Mouse (Mus musculus) embryo, embryonic 10.5 days (tissue): ENCODE data around the gene Slc16a5.
"Not testable (repeated sequence)": the region's sequence is repeated elsewhere in the genome, so short reads cannot be mapped to it uniquely, and the experiment has no call there.

ENCODE experiments used
- DNase-seq: peaks from one replicate; pipeline ENCODE4 v3.0.0-alpha.2; 2015; ENCODE audit warnings: low spot score

Slc16a5 gene

GRCm38 (mm10) chr11:115481553-115482259 lies 19.4 kb downstream of the Slc16a5 start:
- no peak for DNase-seq

DNA sequence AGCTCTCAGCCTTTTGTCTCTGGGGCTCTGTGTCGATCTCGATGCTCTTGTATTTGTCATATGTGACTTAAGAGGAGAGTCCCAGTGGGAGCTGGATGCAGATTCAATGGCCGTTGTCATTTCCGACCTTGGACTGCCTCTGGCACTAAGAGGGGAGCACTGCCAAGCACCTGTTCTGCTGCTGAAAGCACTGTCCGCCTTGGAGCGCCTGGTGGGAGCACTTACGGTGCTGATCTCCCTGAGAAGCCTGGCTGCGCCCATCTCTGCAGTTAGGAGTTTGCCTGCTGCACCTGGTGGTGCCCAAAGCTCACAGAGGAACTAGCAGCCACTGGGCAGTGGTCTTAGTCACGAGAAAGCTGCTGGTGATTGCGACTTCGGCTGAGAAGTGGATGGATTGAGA lies 21.0 kb downstream of the Slc16a5 start:
- DNase-seq, result no peak

DNA sequence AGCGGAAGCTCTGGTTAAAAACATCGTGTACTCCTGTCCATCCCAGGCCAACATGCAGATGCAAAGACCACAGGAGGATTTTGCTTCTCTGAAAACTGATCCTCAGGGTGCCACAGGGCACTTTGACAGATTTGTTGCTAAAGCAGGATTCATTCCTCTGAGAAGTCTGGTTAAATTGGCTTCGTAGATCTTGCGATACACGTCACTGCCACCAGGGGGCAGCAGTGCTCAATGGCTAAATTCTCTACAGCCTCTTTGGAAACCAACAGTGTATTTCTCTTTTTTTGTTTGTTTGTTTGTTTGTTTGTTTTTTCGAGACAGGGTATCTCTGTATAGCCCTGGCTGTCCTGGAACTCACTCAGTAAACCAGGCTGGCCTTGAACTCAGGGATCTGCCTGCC lies 21.5 kb downstream of the Slc16a5 start:
- peak; percentile 86 for DNase-seq

- DNase-seq, result peak; percentile 78
Observed at GRCm38 (mm10) chr11:115485155-115485554, 22.9 kb downstream of the Slc16a5 start.

- DNase-seq, result no peak
Observed at GRCm38 (mm10) chr11:115488551-115489104, 26.4 kb downstream of the Slc16a5 start.

- DNase-seq, result no peak
Observed at GRCm38 (mm10) chr11:115490441-115491355, 28.4 kb downstream of the Slc16a5 start.

DNA sequence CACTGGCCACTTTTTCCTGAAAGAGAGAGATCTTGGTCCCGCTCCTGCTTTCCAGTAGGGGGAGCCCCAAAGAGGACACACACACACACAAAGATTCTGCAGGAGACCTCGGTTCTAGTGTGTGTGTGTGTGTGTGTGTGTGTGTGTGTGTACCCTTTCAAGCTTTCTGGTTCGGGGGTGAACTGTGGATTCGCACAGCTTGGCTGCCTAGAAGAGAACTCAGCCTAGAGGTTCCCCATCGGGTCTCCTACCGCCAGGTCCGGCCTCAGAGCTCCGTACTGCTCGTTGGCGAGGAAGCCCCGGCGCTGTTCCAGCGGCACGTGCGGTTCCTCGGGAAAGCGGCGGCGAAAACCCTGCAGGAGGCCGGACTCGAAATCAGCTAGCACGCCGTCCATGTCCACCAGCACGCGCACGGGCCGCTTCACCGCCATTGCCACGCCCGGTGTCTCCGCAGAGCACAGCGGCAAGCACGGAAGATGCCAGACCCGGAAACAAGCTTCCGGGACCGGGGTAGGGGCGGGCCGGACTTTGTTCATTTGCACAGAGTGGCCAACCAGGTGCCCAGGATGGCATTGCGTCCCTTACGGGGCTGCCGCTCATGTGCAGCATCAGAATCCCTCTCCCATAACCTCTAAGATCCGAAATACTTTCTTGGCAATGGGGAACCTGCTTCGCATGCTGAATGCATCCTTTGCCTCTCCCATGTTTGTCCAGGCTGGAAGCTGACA lies 29.2 kb downstream of the Slc16a5 start, which contains the start of gene Nt5c:
TSS of gene Nt5c (minus strand) at position 507 of the 728 bp plus-strand sequence.
- DNase-seq, result peak; percentile 87

- DNase-seq, result no peak
Observed at GRCm38 (mm10) chr11:115492387-115492786, 30.1 kb downstream of the Slc16a5 start.

DNA sequence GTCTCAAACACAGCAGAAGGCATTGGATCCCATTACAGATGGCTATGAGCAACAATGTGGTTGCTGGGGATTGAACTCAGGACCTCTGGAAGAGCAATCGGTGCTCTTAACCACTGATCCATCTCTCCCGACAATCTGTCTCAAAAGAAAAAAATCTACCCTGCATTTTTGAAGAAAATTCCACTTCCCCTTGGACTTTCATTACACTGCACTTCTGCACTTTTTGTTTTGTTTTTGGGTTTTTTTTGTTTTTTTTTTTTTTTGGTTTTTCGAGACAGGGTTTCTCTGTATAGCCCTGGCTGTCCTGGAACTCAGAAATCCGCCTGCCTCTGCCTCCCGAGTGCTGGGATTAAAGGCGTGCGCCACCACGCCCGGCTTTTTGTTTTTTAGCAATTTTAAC lies 34.3 kb downstream of the Slc16a5 start:
- DNase-seq, result not testable (repeated sequence)

GRCm38 (mm10) chr11:115502636-115503035 lies 40.4 kb downstream of the Slc16a5 start:
- DNase-seq, result no peak

DNA sequence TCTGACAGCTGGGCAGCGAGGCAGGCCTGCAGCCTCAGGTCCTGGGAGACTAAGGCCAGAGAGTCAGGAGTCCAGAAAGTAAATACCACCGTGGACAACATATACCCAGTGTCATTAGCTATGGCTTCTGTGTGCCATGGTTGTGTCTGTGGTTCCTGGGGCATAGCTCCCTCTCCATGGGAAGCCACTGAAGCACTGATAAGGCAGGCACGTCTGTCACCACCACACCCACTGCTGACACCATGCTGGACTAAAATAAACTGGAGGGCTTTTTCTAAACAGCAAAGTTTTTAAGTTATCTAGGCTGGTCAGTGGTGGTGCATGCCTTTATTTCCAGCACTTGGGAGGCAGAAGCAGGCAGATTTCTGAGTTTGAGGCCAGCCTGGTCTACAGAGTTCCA lies 44.3 kb downstream of the Slc16a5 start:
- DNase-seq, result no peak

DNA sequence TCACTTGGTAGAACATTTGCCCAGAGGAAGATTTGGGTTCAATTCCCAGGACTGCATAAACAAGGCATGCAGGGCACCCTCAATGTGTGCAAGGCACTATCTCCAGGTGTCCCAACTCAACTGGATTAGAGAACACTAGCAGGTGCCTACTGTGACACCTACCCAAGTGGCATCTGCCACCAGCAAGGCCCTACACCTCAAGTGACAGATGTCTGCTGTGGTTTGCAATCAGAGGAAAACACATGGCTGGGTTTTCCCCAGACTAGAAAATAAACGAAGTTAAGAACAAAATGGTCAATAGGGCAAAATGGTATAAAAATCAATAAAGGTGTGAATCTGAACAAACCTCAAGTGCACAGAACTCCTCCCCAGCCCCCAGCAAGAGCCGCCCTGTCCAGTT lies 45.8 kb downstream of the Slc16a5 start:
- DNase-seq, result no peak

GRCm38 (mm10) chr11:115509773-115510506 lies 47.7 kb downstream of the Slc16a5 start:
- peak; percentile 39 for DNase-seq

GRCm38 (mm10) chr11:115510507-115510888 lies 48.2 kb downstream of the Slc16a5 start:
- no peak for DNase-seq

DNA sequence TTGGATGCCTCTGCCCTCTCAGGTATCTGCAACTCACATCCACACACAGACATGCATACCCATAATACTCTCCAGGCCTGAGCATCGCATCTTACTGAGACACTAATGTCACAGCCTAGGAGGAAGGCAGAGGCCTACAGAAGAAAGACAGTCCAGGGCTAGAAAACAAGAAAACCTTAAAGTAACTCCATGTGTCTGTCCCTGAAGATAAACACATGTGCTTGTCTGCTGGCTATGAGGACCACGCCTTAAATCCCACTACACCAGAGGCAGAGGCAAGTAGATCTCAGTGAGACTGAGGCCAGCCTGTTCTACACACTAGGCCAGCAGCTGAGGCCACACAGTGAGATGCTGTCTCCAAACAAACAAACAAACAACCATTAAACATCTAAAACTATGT lies 48.8 kb downstream of the Slc16a5 start:
- no peak for DNase-seq

- no peak for DNase-seq
Observed at GRCm38 (mm10) chr11:115512004-115512403, 49.7 kb downstream of the Slc16a5 start.

DNA sequence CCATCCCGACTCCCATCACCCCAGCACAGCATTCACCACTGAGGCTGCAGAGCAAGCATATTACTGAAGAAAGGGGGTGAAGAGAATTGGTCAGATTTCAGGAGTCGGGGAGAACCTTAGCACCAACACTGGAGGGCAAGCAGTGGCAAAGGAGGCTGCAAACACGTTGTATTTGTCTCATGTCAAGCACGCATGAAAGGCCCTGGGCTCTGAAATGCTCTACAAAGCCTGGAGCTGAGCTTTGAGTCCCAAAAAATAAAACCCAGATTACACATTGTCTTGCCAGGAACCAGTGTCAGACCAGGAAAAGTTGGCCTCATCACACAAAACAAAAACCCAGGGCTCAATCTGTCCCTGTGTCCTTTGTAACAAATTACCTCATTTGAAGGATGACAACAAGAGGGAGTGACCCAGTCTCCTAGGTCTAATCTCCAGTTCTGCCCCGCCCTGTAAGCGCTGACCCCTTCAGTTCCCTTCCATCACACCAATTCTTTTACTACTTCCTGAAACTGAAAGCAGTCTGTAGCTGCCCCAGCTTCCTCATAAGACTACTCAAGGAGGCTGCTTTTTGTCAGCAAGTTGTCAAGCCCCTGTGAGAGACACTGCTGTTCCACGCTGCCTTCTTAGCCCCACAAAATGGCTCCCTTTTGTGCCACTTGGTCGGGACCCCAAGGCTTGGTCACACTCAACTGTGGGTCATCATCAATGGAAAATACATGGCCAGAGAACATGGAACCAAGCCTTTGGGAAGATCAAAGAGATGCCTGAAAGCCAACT lies 50.3 kb downstream of the Slc16a5 start:
- peak; percentile 50 for DNase-seq

DNA sequence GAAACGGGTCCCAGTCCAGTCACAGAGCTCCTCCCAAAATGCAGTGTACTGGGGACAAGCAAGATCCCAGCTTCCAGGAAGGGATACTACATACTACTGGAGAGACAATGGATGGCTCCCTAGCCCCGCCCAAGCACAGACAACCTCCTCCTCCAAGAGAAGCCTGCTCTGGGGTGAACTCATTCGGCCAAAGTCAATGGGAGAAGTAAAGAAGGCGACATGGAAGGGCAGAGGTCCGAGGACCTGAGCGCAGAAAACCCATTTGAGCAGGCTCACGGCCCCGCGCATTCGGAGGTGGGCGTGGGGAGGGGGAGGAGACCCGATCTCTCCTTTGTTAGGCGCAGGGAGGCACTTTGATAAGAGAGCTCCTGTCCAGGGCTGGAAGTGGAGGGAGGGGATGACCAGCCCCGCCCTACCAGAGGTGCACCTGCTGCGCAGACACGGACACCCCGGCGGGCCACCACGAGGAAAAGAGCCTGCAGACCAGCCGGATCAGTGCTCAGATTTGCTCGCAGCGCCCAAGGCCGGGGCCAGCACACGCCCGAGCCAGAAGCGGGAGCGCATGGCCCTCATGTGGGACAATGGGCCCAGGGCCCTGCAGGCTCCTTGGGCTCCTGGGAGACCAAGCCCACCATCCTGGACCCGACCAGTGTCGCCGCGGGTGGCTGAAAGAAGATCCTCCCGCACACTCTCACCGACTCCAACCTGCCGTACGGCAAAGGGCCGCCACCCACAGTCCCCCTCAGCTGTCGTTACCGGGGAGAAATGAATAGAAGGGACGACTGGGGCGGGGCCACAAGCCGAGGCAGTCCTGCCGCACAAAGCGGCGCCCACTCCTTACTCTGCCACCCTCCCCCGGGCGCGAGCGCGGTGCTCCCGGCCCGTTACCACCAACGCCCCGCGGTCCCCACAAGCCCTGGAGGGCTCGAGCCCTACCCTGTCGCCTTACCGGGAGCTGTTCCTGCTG lies 51.3 kb downstream of the Slc16a5 start:
- DNase-seq, result peak; percentile 72

GRCm38 (mm10) chr11:115514238-115514663 lies 52.0 kb downstream of the Slc16a5 start, which contains the start of gene Jpt1:
Gene Jpt1, minus strand, starts transcription at chr11:115514387.
- DNase-seq, result peak; percentile 98
